Mouse (Mus musculus): ENCODE results near the gene Sgcd.

Sgcd gene

DNA sequence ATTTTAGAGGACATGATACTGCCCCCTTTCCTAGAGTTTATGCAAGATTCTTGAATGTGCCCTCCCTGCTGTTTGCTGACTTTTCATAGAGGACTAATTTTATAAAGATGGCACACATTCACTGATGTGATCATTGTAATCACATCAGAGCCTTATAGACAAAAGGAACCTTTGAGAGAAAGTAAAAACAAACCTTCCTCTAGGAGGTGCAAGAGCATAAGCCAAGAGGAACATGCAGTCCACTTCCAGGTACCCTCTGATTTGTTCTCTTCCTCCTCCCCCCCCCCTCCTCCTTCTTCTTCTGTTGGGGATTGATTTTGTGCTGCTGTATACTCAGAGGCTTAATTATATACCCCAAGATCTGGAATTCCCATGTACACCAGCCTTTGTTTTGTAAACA lies 978.6 kb downstream of the Sgcd start:
- no peak for DNase-seq (ENCODE audit: low read depth)

GRCm38 (mm10) chr11:47005301-47005875 lies 983.4 kb downstream of the Sgcd start:
- no peak for DNase-seq (ENCODE audit: low read depth)

- DNase-seq (ENCODE audit: low read depth): no peak
Observed at GRCm38 (mm10) chr11:46939311-46939710, 1049.5 kb downstream of the Sgcd start.

- DNase-seq (ENCODE audit: low read depth): no peak
Observed at GRCm38 (mm10) chr11:46924946-46925345, 1063.8 kb downstream of the Sgcd start.

GRCm38 (mm10) chr11:46920244-46920643 lies 1068.5 kb downstream of the Sgcd start:
- no peak for DNase-seq (ENCODE audit: low read depth)

- DNase-seq (ENCODE audit: low read depth): no peak
Observed at GRCm38 (mm10) chr11:46912656-46913237, 1076.0 kb downstream of the Sgcd start.

DNA sequence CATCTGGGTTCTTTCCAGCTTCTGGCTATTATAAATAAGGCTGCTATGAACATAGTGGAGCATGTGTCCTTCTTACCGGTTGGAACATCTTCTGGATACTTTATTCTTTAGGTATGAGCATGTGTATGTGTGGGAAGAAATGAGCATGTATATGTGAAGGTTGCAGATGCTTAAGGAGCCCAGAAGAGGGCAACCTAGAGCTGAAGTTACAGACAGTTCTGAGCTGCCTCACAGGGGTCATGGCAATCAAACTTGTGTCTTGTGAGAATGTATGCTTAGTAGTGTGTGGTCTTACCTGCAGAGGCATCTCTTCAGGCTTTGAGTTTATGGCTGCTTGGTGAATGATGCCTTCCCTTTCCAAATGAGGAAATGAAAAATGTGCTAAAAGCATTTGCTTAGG lies 1084.5 kb downstream of the Sgcd start:
- DNase-seq (ENCODE audit: low read depth): peak; percentile 22

- DNase-seq (ENCODE audit: low read depth): no peak
Observed at GRCm38 (mm10) chr11:46889093-46889492, 1099.7 kb downstream of the Sgcd start.

- DNase-seq (ENCODE audit: low read depth): no peak
Observed at GRCm38 (mm10) chr11:46882456-46882855, 1106.3 kb downstream of the Sgcd start.

- DNase-seq (ENCODE audit: low read depth): no peak
Observed at GRCm38 (mm10) chr11:46875774-46876173, 1113.0 kb downstream of the Sgcd start.

DNA sequence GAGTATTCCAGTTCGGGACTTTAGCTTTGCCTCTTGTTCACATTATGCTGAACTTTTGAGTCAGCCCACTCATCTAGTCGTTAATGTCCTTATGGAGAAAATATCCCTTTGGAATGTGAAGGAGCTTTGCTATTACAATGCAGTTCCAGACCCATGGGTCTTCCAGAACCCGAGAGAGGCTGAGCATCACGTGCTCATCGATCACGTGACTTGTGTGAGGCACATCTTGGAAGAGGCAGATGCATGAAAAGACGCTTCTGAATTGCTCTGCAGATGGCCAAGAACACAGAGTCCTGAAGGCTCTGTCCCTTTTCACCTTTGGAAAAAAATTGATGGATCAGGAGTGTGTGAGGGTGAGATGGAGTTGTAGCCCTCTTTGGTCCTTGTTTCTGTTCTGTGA lies 1120.2 kb downstream of the Sgcd start:
- no peak for DNase-seq (ENCODE audit: low read depth)

DNA sequence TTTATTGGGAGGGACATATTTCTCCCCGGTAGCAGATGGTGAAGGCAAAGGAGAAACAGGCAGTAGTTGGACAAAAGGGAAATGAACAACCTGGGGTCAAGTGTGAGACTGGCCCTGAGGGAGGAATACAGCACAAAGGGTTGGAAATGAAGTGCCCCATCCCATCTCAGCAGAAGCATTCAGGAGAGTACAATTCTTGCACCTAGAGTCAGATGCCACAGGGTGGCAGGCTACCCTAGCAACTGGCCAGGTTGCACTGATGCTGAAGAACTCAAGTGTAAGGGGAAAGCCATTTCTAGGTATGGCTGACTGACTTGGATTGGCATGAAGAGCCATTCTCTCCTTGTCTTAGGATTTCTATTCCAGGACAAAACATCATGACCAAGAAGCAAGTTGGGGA lies 1124.0 kb downstream of the Sgcd start:
- peak; percentile 8 for DNase-seq (ENCODE audit: low read depth)

DNA sequence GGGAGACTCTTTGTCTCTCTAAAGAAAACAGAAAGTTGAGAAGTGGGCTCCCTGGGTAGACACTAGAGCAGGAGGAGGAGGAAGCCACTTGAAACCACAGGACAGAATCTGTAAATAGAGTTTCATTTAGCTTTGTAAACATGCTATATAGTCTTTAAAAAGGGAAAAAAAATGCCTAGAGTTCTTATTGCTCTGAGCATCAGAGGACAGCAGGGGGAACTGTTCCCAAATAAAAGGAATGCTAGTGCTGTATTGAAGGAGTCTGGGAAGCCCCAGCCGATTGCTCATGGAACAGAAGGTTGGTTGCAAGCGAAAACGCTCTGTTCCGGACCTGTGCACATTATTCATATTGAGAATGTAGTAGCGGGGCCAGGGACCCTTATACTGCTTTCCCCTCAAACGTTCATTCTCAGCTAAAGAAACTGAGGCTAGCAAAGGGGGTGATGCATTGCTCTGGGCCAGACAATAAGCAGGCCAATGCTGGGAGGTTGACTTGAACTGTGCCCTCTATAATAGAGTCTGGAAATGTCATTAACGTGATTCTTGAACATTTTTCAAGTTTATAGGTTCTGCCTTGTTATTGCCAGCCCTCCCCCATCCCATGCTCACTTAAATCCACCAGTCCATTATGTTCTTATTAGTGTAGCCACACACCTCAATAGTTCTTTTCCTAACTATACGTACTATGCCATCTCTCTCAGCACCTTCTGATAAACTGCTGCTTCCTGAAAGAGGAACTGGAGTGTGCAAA lies 1140.4 kb downstream of the Sgcd start:
- no peak for DNase-seq (ENCODE audit: low read depth)

DNA sequence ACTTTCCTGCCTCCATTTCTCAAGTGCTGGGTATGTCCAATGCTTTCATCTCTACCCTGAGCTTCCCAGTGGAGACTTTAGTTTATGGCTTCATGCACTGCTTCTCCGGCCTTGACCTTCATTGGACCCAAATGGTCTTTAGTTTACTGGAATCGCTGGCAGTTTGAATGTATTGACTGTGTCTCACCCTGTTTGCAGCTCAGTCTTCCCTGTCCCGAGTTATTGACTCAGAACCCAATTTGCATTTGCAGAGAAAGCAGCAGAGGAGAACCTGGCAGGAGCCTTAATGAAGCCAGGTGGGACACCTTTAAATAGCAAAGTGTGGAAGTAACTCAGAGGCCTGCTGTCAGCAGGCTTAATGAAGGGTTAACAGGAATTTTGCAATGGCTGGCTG lies 1140.9 kb downstream of the Sgcd start:
- no peak for DNase-seq (ENCODE audit: low read depth)

- no peak for DNase-seq (ENCODE audit: low read depth)
Observed at GRCm38 (mm10) chr11:46846661-46847060, 1142.1 kb downstream of the Sgcd start.
